In genomic region chr13:97959394-97959888, GRCm38 (mm10) we compare ENCODE assay signal across 12 mouse cellular contexts.
A peak's percentile ranks its signal among the peaks of the same experiment; 100 is the strongest.
DNase-seq lines count a peak whose midpoint lies in the region; ATAC-seq and TF ChIP-seq lines count a peak whose summit lies in the region.
"Had no signal": no experiment of that assay in that cellular context is flagged by ENCODE, and none has a peak within 500 bp of the region (broad histone marks: within the 10 kb centered on the region; RNA-seq: fewer than 3 reads in every experiment).

No protein-coding gene starts in this region.

- no peak for TF ChIP-seq CTCF in bone marrow macrophage, adult 2 months (IDR thresholded peaks at IDR 0.05; ENCODE audit: low read depth, low read length)

- DNase-seq in cerebellum, postnatal 14 days = peak; percentile 7 to 20
- no peak for DNase-seq in cerebellum, adult 18-20 months
- DNase-seq in hindbrain, embryonic 10.5 days (ENCODE audit: low spot score) = no peak
- peak; percentile 69 for DNase-seq in midbrain, embryonic 14.5 days
- DNase-seq in liver = no peak
- DNase-seq in kidney, adult 8-10 months = no peak
- no peak for DNase-seq in ovary, postnatal 10 days (ENCODE audit: low spot score)
- DNase-seq: kidney, adult 9 months; lung, adult 2 months had no signal

- peak overlapping the region; percentile 33 for H3K4me2 ChIP-seq in midbrain, embryonic 14.5 days (ENCODE audit: low read length)
- H3K4me2 ChIP-seq: heart, embryonic 13.5 days had no signal

- 0 out of 2 replicates have a peak, but pooled peaks have one; percentile 24 for ATAC-seq in midbrain, embryonic 14.5 days (ENCODE audit: low FRiP score, low TSS enrichment)

- peak overlapping the region; percentile 7; the same call in 1 of the 2 replicates for H3K4me3 ChIP-seq in bone marrow macrophage, adult 2 months (ENCODE audit: insufficient read depth, low read length)
- no peak overlapping the region for H3K4me3 ChIP-seq in hindbrain, embryonic 10.5 days
- no peak overlapping the region for H3K4me3 ChIP-seq in midbrain, embryonic 14.5 days (replicated peaks; ENCODE audit: low read depth, low read length)
- H3K4me3 ChIP-seq: heart, embryonic 13.5 days; myocyte had no signal

- peak overlapping the region; percentile 24; the same call in 1 of the 2 replicates for H3K9ac ChIP-seq in midbrain, embryonic 14.5 days (replicated peaks; ENCODE audit: low read length)
- H3K9ac ChIP-seq: heart, embryonic 13.5 days had no signal

- 26% methylated on average over 7 of the region's 7 CpGs for WGBS in hindbrain, embryonic 10.5 days
- WGBS in midbrain, embryonic 14.5 days = 2% methylated on average over 7 of the region's 7 CpGs

- H3K36me3 ChIP-seq in hindbrain, embryonic 10.5 days = no peaks in the 10 kb centered on the region
- no peaks in the 10 kb centered on the region for H3K36me3 ChIP-seq in midbrain, embryonic 14.5 days (ENCODE audit: control insufficient read depth, insufficient read depth, low read length)
- H3K36me3 ChIP-seq: heart, embryonic 13.5 days had no signal

- H3K27me3 ChIP-seq in hindbrain, embryonic 10.5 days (ENCODE audit: insufficient read depth, poor library complexity, severe bottlenecking) = peaks cover 9% of the 10 kb centered on the region; the same call in 1 of the 2 replicates
- H3K27me3 ChIP-seq in midbrain, embryonic 14.5 days (ENCODE audit: control insufficient read depth, insufficient read depth, low read length) = no peaks in the 10 kb centered on the region

- no peak for TF ChIP-seq POLR2A in bone marrow macrophage, adult 2 months (IDR thresholded peaks at IDR 0.05; ENCODE audit: borderline replicate concordance, low read depth, low read length)

- H3K27ac ChIP-seq in bone marrow macrophage, adult 2 months (ENCODE audit: insufficient read depth, low read depth, low read length) = no peak overlapping the region
- H3K27ac ChIP-seq in hindbrain, embryonic 10.5 days = peak overlapping the region; percentile 80
- H3K27ac ChIP-seq in midbrain, embryonic 14.5 days (replicated peaks; ENCODE audit: low read depth, low read length) = peak overlapping the region; percentile 53
- H3K27ac ChIP-seq: heart, embryonic 13.5 days had no signal

- H3K9me3 ChIP-seq in hindbrain, embryonic 10.5 days = no peaks in the 10 kb centered on the region
- H3K9me3 ChIP-seq in midbrain, embryonic 14.5 days (ENCODE audit: control insufficient read depth, low read length) = no peaks in the 10 kb centered on the region
- H3K9me3 ChIP-seq: heart, embryonic 13.5 days had no signal

- H3K4me1 ChIP-seq in bone marrow macrophage, adult 2 months (ENCODE audit: control insufficient read depth, insufficient read depth, low read length) = peaks cover 6% of the 10 kb centered on the region
- peaks cover 44% of the 10 kb centered on the region for H3K4me1 ChIP-seq in hindbrain, embryonic 10.5 days (replicated peaks)
- H3K4me1 ChIP-seq in midbrain, embryonic 14.5 days (ENCODE audit: control insufficient read depth, insufficient read depth, low read length) = peaks cover 20% of the 10 kb centered on the region

Comparison
In these comparisons a context has a peak if more than half of its experiments do, and no peak if none do; other contexts are left out.
1. DNase-seq: peak in cerebellum, postnatal 14 days (2 of 2) and midbrain, embryonic 14.5 days (single experiment); none in cerebellum, adult 18-20 months (0 of 2), hindbrain, embryonic 10.5 days (single experiment), liver (single experiment), kidney, adult 8-10 months (0 of 2) and ovary, postnatal 10 days (single experiment).